Mouse (Mus musculus): ENCODE measurements around the gene Ghr. TPM values are rescaled to one million over a fixed set of nuclear protein-coding genes. Genes with fewer than 3 reads are reported as not detected.

The Ghr gene
- polyA plus RNA-seq, 2 experiments: 49.7 to 92.9 TPM

DNA sequence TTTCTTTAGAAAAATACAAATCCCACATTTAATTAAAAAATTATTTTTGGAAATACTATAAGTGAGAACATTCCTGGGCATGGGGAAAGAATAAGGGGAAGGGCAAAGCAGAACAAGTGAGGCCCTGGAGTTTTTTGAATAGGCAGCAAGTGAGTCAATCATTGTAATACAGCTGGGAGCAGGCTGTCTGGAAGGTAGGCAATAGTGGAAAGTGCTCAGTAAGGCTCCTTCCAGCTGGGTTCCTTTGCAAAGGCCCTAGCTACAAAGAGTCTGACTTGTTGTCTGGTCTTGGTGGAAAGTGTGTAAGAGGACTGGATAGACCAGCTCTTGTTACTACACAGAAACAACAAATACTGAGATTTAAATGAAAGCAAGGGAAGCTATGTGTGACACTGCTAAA, 194.3 kb downstream of the Ghr start:
- Histone ChIP-seq H3K9me3 (ENCODE audit: control insufficient read depth, low read length) (no peaks in the 10 kb centered on the region), H3K4me3 (replicated peaks; ENCODE audit: low read length) (no peak overlapping the region), H3K9ac (ENCODE audit: low read depth, low read length, severe bottlenecking) (no peak overlapping the region), H3K4me2 (replicated peaks; ENCODE audit: low read depth, low read length, severe bottlenecking) (no peak overlapping the region), H3K27ac (replicated peaks; ENCODE audit: low read depth, low read length) (peak overlapping the region; percentile 72), H3K4me1 (ENCODE audit: control insufficient read depth, insufficient read depth, low read length) (peaks cover 10% of the 10 kb centered on the region; the same call in 1 of the 2 replicates), H3K36me3 (ENCODE audit: control insufficient read depth, insufficient read depth, low read length) (no peaks in the 10 kb centered on the region), H3K27me3 (ENCODE audit: control insufficient read depth, insufficient read depth, low read length) (no peaks in the 10 kb centered on the region)
- TF ChIP-seq POLR2A (IDR thresholded peaks at IDR 0.05; ENCODE audit: borderline replicate concordance, extremely low read depth, insufficient read depth, insufficient read length): no peak
- peak; percentile 41; the same call in 1 of the 2 replicates for ATAC-seq (ENCODE audit: low FRiP score, low read depth)
- DNase-seq (ENCODE audit: low spot score): no peak

- Histone ChIP-seq H3K4me1 (ENCODE audit: control insufficient read depth, insufficient read depth, low read length) (peaks cover 10% of the 10 kb centered on the region; the same call in 1 of the 2 replicates), H3K9ac (ENCODE audit: low read depth, low read length, severe bottlenecking) (no peak overlapping the region), H3K9me3 (ENCODE audit: control insufficient read depth, low read length) (no peaks in the 10 kb centered on the region), H3K27ac (replicated peaks; ENCODE audit: low read depth, low read length) (0 out of 2 replicates have a peak overlapping the region, but pooled peaks have one; percentile 72), H3K4me2 (replicated peaks; ENCODE audit: low read depth, low read length, severe bottlenecking) (no peak overlapping the region), H3K4me3 (replicated peaks; ENCODE audit: low read length) (no peak overlapping the region), H3K36me3 (ENCODE audit: control insufficient read depth, insufficient read depth, low read length) (no peaks in the 10 kb centered on the region), H3K27me3 (ENCODE audit: control insufficient read depth, insufficient read depth, low read length) (no peaks in the 10 kb centered on the region)
- no peak for TF ChIP-seq POLR2A (IDR thresholded peaks at IDR 0.05; ENCODE audit: borderline replicate concordance, extremely low read depth, insufficient read depth, insufficient read length)
- ATAC-seq (ENCODE audit: low FRiP score, low read depth): peak; percentile 70
- 32% methylated on average over 2 of the region's 2 CpGs for WGBS
- DNase-seq (ENCODE audit: low spot score): peak; percentile 64
These were observed 194.8 kb downstream of the Ghr start for GRCm38 (mm10) chr15:3388485-3388884.

DNA sequence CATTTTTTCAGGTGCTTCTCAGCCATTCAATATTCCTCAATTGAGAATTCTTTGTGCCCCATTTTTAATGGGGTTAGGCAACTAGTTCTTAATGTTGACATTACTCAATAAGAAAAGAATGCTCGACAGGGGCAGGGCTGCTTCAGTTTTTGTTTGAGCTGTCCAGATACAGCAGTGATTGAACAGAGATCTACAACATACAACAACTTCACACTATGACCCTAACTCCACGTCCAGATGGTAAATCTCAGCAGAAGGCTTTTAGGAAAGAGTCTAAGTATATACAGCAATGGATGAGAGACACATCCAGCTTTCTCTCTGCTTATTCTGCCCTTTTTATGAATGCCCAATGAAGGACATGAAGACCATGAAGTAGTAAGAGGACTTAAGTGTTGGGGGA, 199.5 kb downstream of the Ghr start:
- no peak for DNase-seq (ENCODE audit: low spot score)
- no peaks in the 10 kb centered on the region; the same call in 1 of the 2 replicates for H3K4me1 ChIP-seq (ENCODE audit: control insufficient read depth, insufficient read depth, low read length)
- no peak overlapping the region for H3K4me2 ChIP-seq (replicated peaks; ENCODE audit: low read depth, low read length, severe bottlenecking)
- H3K36me3 ChIP-seq (ENCODE audit: control insufficient read depth, insufficient read depth, low read length): no peaks in the 10 kb centered on the region
- no peaks in the 10 kb centered on the region for H3K9me3 ChIP-seq (ENCODE audit: control insufficient read depth, low read length)
- H3K9ac ChIP-seq (ENCODE audit: low read depth, low read length, severe bottlenecking): no peak overlapping the region
- WGBS: 62% methylated on average over 2 of the region's 2 CpGs
- no peak for ATAC-seq (ENCODE audit: low FRiP score, low read depth)
- no peak overlapping the region for H3K27ac ChIP-seq (replicated peaks; ENCODE audit: low read depth, low read length)
- TF ChIP-seq POLR2A (IDR thresholded peaks at IDR 0.05; ENCODE audit: borderline replicate concordance, extremely low read depth, insufficient read depth, insufficient read length): no peak
- H3K4me3 ChIP-seq (replicated peaks; ENCODE audit: low read length): no peak overlapping the region
- no peaks in the 10 kb centered on the region for H3K27me3 ChIP-seq (ENCODE audit: control insufficient read depth, insufficient read depth, low read length)

GRCm38 (mm10) chr15:3381413-3381812, 201.9 kb downstream of the Ghr start:
- ATAC-seq (ENCODE audit: low FRiP score, low read depth) (no peak), DNase-seq (ENCODE audit: low spot score) (no peak)
- Histone ChIP-seq H3K36me3 (ENCODE audit: control insufficient read depth, insufficient read depth, low read length) (no peaks in the 10 kb centered on the region), H3K27ac (replicated peaks; ENCODE audit: low read depth, low read length) (no peak overlapping the region), H3K9ac (ENCODE audit: low read depth, low read length, severe bottlenecking) (no peak overlapping the region), H3K27me3 (ENCODE audit: control insufficient read depth, insufficient read depth, low read length) (no peaks in the 10 kb centered on the region), H3K9me3 (ENCODE audit: control insufficient read depth, low read length) (no peaks in the 10 kb centered on the region), H3K4me1 (ENCODE audit: control insufficient read depth, insufficient read depth, low read length) (peaks cover 4% of the 10 kb centered on the region; the same call in 1 of the 2 replicates), H3K4me2 (replicated peaks; ENCODE audit: low read depth, low read length, severe bottlenecking) (no peak overlapping the region), H3K4me3 (replicated peaks; ENCODE audit: low read length) (no peak overlapping the region)
- no peak for TF ChIP-seq POLR2A (IDR thresholded peaks at IDR 0.05; ENCODE audit: borderline replicate concordance, extremely low read depth, insufficient read depth, insufficient read length)
- WGBS: 54% methylated on average over 6 of the region's 6 CpGs

DNA sequence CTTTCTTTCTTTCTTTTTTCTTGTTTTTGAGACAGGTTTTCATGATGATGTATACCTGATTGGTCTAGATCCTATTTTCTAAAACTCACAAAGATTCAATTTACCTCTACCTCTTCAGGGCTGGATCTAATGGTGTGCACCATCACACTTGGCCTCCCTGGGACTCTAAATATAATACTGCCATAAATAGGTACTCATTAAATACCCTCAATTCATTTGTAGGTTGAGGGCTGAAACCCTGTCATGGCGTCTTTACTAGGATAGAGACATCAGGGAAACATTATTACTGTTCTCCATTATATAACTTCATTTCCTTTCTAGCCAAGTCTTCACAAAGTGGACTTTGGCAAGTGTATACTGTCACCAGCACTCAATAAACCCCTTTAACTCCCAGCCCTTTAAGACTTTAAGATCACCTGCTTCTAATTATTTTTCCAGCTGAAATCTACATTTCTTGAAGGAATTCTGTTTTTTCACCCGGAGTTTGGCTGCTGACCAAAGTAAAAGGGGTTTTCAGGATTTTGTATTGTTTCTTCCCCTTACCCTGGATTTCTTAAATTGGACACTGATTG, 214.9 kb downstream of the Ghr start:
- Histone ChIP-seq H3K4me1 (ENCODE audit: control insufficient read depth, insufficient read depth, low read length) (no peaks in the 10 kb centered on the region; the same call in 1 of the 2 replicates), H3K9ac (ENCODE audit: low read depth, low read length, severe bottlenecking) (no peak overlapping the region), H3K36me3 (ENCODE audit: control insufficient read depth, insufficient read depth, low read length) (no peaks in the 10 kb centered on the region), H3K9me3 (ENCODE audit: control insufficient read depth, low read length) (peaks cover 29% of the 10 kb centered on the region), H3K4me3 (replicated peaks; ENCODE audit: low read length) (no peak overlapping the region), H3K4me2 (replicated peaks; ENCODE audit: low read depth, low read length, severe bottlenecking) (no peak overlapping the region), H3K27ac (replicated peaks; ENCODE audit: low read depth, low read length) (no peak overlapping the region; the same call in 1 of the 2 replicates), H3K27me3 (ENCODE audit: control insufficient read depth, insufficient read depth, low read length) (no peaks in the 10 kb centered on the region)
- TF ChIP-seq POLR2A (IDR thresholded peaks at IDR 0.05; ENCODE audit: borderline replicate concordance, extremely low read depth, insufficient read depth, insufficient read length): no peak
- WGBS: 25% methylated on average over 2 of the region's 2 CpGs
- ATAC-seq (ENCODE audit: low FRiP score, low read depth) (peak; percentile 92), DNase-seq (ENCODE audit: low spot score) (peak; percentile 85)

All from limb, embryonic 14.5 days (tissue).